Mouse (Mus musculus) gastrocnemius, postnatal 36 days (tissue): ENCODE measurements around the gene Htt. TPM values are rescaled to one million over a fixed set of nuclear protein-coding genes. Genes with fewer than 3 reads are reported as not detected.

ENCODE experiments used
- microRNA-seq, 2 experiments: library from miRNA; unstranded; fragments of <30 nt; microRNA quantifications; one replicate each; pipeline ENCODE4 v1.2.0; 2021
- total RNA-seq, 2 experiments: library from RNA; stranded (reverse); gene quantifications; 2 replicates each; pipeline ENCODE4 v1.2.3; 2021

Htt gene
- total RNA-seq, 2 experiments from 2014 or later = 5.9 to 7.0 TPM

Small RNA genes within 50 kb of the gene (microRNA-seq; reads per million reads assigned to microRNA genes)
- 0 reads per million in 2 experiments for gene Mir467g

Other genes with a start within 250 kb of the Htt start
- 1 to 10 TPM; 3.0 to 3.2 TPM for gene Tnip2, start 247.7 kb upstream of the Htt start, total RNA-seq
- gene Sh3bp2, start 235.9 kb upstream of the Htt start, total RNA-seq = 1 to 10 TPM in 1 of 2 experiments, under 1 TPM in 1; 0.82 to 1.5 TPM
- gene Add1, start 188.1 kb upstream of the Htt start, total RNA-seq = 10 to 100 TPM; 58.7 to 67.4 TPM
- gene Mfsd10, start 124.5 kb upstream of the Htt start, total RNA-seq = 1 to 10 TPM; 3.2 to 4.2 TPM
- gene Nop14, start 101.6 kb upstream of the Htt start, total RNA-seq = 10 to 100 TPM; 10.8 to 17.1 TPM
- 1 to 10 TPM; 1.4 to 1.6 TPM for gene Grk4, start 101.4 kb upstream of the Htt start, total RNA-seq
- gene Msantd1, start 146.3 kb downstream of the Htt start, total RNA-seq = under 1 TPM; 0.13 to 0.49 TPM
- 1 to 10 TPM; 2.5 to 3.8 TPM for gene Rgs12, start 187.7 kb downstream of the Htt start, total RNA-seq